Comparison of ENCODE assay signal across 8 mouse cellular contexts in the genomic region with DNA sequence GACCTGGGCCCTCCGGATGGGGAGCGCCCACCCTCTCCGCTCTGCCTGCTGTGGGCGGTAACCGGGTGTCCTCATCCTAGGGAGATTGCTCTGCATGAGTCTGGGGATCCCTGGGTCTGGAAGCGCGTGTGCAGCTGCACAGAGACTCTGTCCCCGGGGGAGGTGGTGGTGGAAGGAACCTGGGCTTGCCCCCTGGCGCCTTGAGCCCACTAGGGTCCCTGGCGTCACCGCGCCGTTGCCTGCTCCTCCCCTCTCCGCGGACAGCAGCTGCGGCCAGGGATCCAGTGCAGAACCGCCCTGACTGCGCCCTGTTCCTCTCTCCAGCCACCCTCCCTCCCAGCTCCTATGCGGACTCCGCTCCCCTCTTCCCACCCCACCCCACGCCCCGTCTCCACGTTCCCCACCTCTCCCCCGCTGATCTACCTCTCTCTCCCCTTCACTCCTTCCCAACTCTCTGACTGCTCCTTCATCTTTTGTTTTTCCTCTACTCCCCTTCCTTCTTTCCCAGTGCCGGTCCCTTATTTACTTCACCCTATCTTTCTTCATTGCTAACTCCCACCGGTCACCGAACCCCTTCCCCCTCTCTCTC.
A peak's percentile ranks its signal among the peaks of the same experiment; 100 is the strongest.
DNase-seq lines count a peak whose midpoint lies in the region; ATAC-seq and TF ChIP-seq lines count a peak whose summit lies in the region.

No protein-coding gene starts in this region.

- H3K4me3 ChIP-seq in brown adipose tissue, adult 24 weeks (ENCODE audit: insufficient read depth, low read depth, low read length) = peak overlapping the region; percentile 59
- H3K4me3 ChIP-seq in intestine, postnatal 0 days (ENCODE audit: low read depth, low read length) = peak overlapping the region; percentile 48
- peak overlapping the region; percentile 91 for H3K4me3 ChIP-seq in megakaryocyte, embryonic 14.5 days (replicated peaks)
- H3K4me3 ChIP-seq in stomach, embryonic 14.5 days (ENCODE audit: low read depth, low read length) = peak overlapping the region; percentile 36

- no peak overlapping the region for H3K9ac ChIP-seq in intestine, postnatal 0 days (ENCODE audit: low read depth, low read length)
- no peak overlapping the region for H3K9ac ChIP-seq in stomach, embryonic 14.5 days (replicated peaks; ENCODE audit: low read depth, low read length)

- H3K27me3 ChIP-seq in intestine, postnatal 0 days (replicated peaks; ENCODE audit: control insufficient read depth, insufficient read depth, low read length) = peaks cover 22% of the 10 kb centered on the region; the same call in 1 of the 2 replicates
- peaks cover 52% of the 10 kb centered on the region for H3K27me3 ChIP-seq in megakaryocyte, embryonic 14.5 days (replicated peaks)
- no peaks in the 10 kb centered on the region for H3K27me3 ChIP-seq in stomach, embryonic 14.5 days (ENCODE audit: control insufficient read depth, insufficient read depth, low read length)

- DNase-seq in left cerebral cortex, postnatal 36 days (ENCODE audit: low spot score in 2 of 2) = peak; percentile 24 to 26
- DNase-seq in left cerebral cortex, adult 11 months (ENCODE audit: low spot score) = no peak
- no peak for DNase-seq in natural killer cell, adult 2 months (ENCODE audit: low spot score in 2 of 2)

- TF ChIP-seq CTCF in intestine, postnatal 0 days (IDR thresholded peaks at IDR 0.05; ENCODE audit: low read depth) = no peak

- peak; percentile 83 for ATAC-seq in granulocyte monocyte progenitor cell, adult 5-6 weeks (replicated peaks; ENCODE audit: poor library complexity, severe bottlenecking)
- peak; percentile 41 for ATAC-seq in intestine, postnatal 0 days
- peak; percentile 71; the same call in 1 of the 2 replicates for ATAC-seq in stomach, embryonic 14.5 days (ENCODE audit: insufficient number of reproducible peaks, insufficient read depth, low FRiP score, low read depth)

- intact Hi-C loops in left cerebral cortex, postnatal 36 days (cut with DNase I) = no loop called here

- WGBS in intestine, postnatal 0 days = 2% methylated on average over 22 of the region's 27 CpGs
- WGBS in stomach, embryonic 14.5 days = under 1% methylated on average over 24 of the region's 27 CpGs

- no peaks in the 10 kb centered on the region for H3K9me3 ChIP-seq in intestine, postnatal 0 days (ENCODE audit: control insufficient read depth)
- no peaks in the 10 kb centered on the region for H3K9me3 ChIP-seq in megakaryocyte, embryonic 14.5 days
- no peaks in the 10 kb centered on the region for H3K9me3 ChIP-seq in stomach, embryonic 14.5 days (ENCODE audit: control insufficient read depth, low read depth, low read length)

- no peak overlapping the region for H3K27ac ChIP-seq in brown adipose tissue, adult 24 weeks (replicated peaks; ENCODE audit: low read depth, low read length)
- H3K27ac ChIP-seq in intestine, postnatal 0 days (ENCODE audit: low read depth, low read length) = no peak overlapping the region
- no peak overlapping the region for H3K27ac ChIP-seq in stomach, embryonic 14.5 days (ENCODE audit: low read length)

- 0 out of 2 replicates have a peak, but pooled peaks cover 4% of the 10 kb centered on the region for H3K4me1 ChIP-seq in brown adipose tissue, adult 24 weeks (ENCODE audit: control insufficient read depth, insufficient read depth, insufficient read length, low read length)
- peaks cover 5% of the 10 kb centered on the region; the same call in 1 of the 2 replicates for H3K4me1 ChIP-seq in intestine, postnatal 0 days (replicated peaks; ENCODE audit: control insufficient read depth, insufficient read depth, low read length)
- H3K4me1 ChIP-seq in megakaryocyte, embryonic 14.5 days = peaks cover 23% of the 10 kb centered on the region
- H3K4me1 ChIP-seq in stomach, embryonic 14.5 days (ENCODE audit: control insufficient read depth, insufficient read depth, low read length) = peaks cover 5% of the 10 kb centered on the region; the same call in 1 of the 2 replicates

- H3K36me3 ChIP-seq in intestine, postnatal 0 days (ENCODE audit: control insufficient read depth, insufficient read depth) = no peaks in the 10 kb centered on the region
- no peaks in the 10 kb centered on the region for H3K36me3 ChIP-seq in megakaryocyte, embryonic 14.5 days (replicated peaks; ENCODE audit: low read length)
- H3K36me3 ChIP-seq in stomach, embryonic 14.5 days (ENCODE audit: control insufficient read depth, insufficient read depth, low read length) = no peaks in the 10 kb centered on the region

- peak overlapping the region; percentile 89 for H3K4me2 ChIP-seq in intestine, postnatal 0 days (replicated peaks; ENCODE audit: low read depth)
- H3K4me2 ChIP-seq in stomach, embryonic 14.5 days (replicated peaks; ENCODE audit: low read depth, low read length) = peak overlapping the region; percentile 87

Comparison
In these comparisons a context has a peak if more than half of its experiments do, and no peak if none do; other contexts are left out.
1. DNase-seq: peak in left cerebral cortex, postnatal 36 days (2 of 2); none in left cerebral cortex, adult 11 months (single experiment) and natural killer cell, adult 2 months (0 of 2).
2. H3K4me3 ChIP-seq: peak in every context shown above with its lines; median percentile 91 in megakaryocyte, embryonic 14.5 days; 59 in brown adipose tissue, adult 24 weeks; 48 in intestine, postnatal 0 days; 36 in stomach, embryonic 14.5 days.
3. Peak in every context shown above with its lines, with median percentiles within 50 percentile points of each other: ATAC-seq.